Mouse (Mus musculus) lung, adult 2 months (tissue): ENCODE measurements around the gene Aldh1a2.

Experiments used
- CTCF ChIP-seq: fragments of 200-500 bp; IDR thresholded peaks from 2 replicates; pipeline ENCODE4 v1.5.1; 2011; ENCODE audit warnings: mild to moderate bottlenecking, low read length, control low read depth; ENCODE audit not compliant: insufficient read depth
- POLR2A ChIP-seq: fragments of 200-500 bp; IDR thresholded peaks from 2 replicates; pipeline ENCODE4 v1.6.1; 2011; ENCODE audit warnings: low read depth, mild to moderate bottlenecking, control low read depth, low read length, borderline replicate concordance; ENCODE audit errors: extremely low read depth

- no peak for TF ChIP-seq POLR2A
- no peak for TF ChIP-seq CTCF
Measured at GRCm38 (mm10) chr9:71324060-71324459, 108.5 kb downstream of the Aldh1a2 start.
